Mouse (Mus musculus) spleen, embryonic (tissue): ENCODE data around the gene Pgap2.

Experiments
- CTCF ChIA-PET: fragments of 350-600 bp; sonication (Branson Sonifier 250); formaldehyde crosslinking; loops from one replicate; lab custom pipeline; 2022; lab: Charles Lee

The Pgap2 gene

GRCm38 (mm10) chr7:102266021-102266400 lies 56.0 kb downstream of the Pgap2 start:
- CTCF ChIA-PET, result interaction anchor here (1.1 to 1.2 kb wide), 2 partner anchors 32 to 158 kb away, joined by 3 read pairs; no protein-coding TSS in a partner anchor

- CTCF ChIA-PET, result interaction anchor here (0.8 to 1.3 kb wide), 4 partner anchors 17 to 157 kb away, joined by 3 read pairs; no protein-coding TSS in a partner anchor
Measured at GRCm38 (mm10) chr7:102266401-102267042, 56.5 kb downstream of the Pgap2 start.

GRCm38 (mm10) chr7:102267113-102267579 lies 57.1 kb downstream of the Pgap2 start:
- CTCF ChIA-PET, result interaction anchor here (0.8 to 1.3 kb wide), 3 partner anchors 17 to 135 kb away, joined by 3 read pairs; no protein-coding TSS in a partner anchor

GRCm38 (mm10) chr7:102267601-102268394 lies 57.8 kb downstream of the Pgap2 start, which contains the start of gene Stim1:
Gene Stim1 (plus strand): TSS chr7:102267806.
- CTCF ChIA-PET, result interaction anchor here (0.7 to 1.3 kb wide), 2 partner anchors 18 to 23 kb away, joined by 3 read pairs; no protein-coding TSS in a partner anchor

- CTCF ChIA-PET, result interaction anchor here (0.7 kb wide), 1 partner anchor 23 kb away, joined by 3 read pairs; no protein-coding TSS in a partner anchor
Measured at GRCm38 (mm10) chr7:102268395-102268748, 58.4 kb downstream of the Pgap2 start.

- CTCF ChIA-PET, result interaction anchor here (0.6 kb wide), 1 partner anchor 115 kb away, joined by 3 read pairs; no protein-coding TSS in a partner anchor
Measured at GRCm38 (mm10) chr7:102272422-102272948, 62.5 kb downstream of the Pgap2 start.

- CTCF ChIA-PET, result no interaction called here
Measured at GRCm38 (mm10) chr7:102281403-102281802, 71.4 kb downstream of the Pgap2 start.

- CTCF ChIA-PET, result no interaction called here
Measured at GRCm38 (mm10) chr7:102282261-102282660, 72.3 kb downstream of the Pgap2 start.
